Mouse (Mus musculus) heart, postnatal 36 days (tissue): ENCODE measurements around the gene Krt90. TPM values are rescaled to one million over a fixed set of nuclear protein-coding genes. Genes with fewer than 3 reads are reported as not detected.

Experiments used
- DNase-seq, 2 experiments: peaks; one replicate each; pipeline ENCODE4 v3.0.0; 2021 to 2022
- intact Hi-C: fragments of 180-260 bp; cut with DNase I; formaldehyde crosslinking; loops from one replicate; pipeline ENCODE4 v1.15.1; 2025
- total RNA-seq, 2 experiments: library from RNA; stranded (reverse); gene quantifications; 2 replicates each; pipeline ENCODE4 v1.2.3; 2021

Krt90 gene
- total RNA-seq = not detected

DNA sequence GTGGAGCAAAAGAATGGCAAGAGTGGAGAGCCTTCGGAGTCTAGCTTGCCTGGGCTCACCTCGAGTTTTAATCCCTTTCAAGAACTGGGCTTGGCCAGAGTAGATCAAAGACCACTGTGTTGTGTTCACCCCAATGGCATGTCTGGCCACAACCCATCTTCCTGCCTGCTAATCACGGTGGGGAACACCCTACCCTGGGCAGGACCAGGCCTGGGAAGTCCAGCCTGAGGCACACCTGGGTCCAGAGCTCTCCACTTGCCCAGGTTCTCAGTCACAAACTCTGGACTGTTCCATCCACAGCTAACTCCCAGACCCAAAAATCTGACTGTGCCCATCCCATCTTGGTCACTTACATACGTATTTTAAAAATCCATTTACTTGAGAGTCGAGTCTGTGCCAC is at the start of gene Krt90:
Gene Krt90 (minus strand): TSS at position 101 of the 400 bp plus-strand sequence.
- DNase-seq = no peak
- intact Hi-C loops = no loop called here

DNA sequence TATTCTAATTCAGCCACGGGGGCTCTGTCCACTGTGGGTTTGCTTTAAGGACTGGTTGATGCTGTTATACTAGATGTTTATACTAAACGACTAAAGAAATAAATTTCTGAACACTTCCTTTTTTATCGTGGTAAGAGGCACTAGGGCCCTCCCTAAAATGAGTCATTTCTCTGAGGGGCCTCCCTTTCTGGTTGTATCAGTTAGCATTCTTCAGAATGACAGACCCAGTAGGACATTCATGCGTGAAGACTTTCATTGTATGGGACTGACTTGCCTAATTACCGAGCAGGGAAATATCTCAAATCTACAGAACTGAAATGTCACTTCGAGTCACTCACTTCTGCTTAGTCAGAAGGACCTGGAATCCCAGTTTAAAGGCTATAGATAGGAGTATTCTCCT is 36.4 kb upstream of the Krt90 start:
- DNase-seq = no peak
- intact Hi-C loops = no loop called here

DNA sequence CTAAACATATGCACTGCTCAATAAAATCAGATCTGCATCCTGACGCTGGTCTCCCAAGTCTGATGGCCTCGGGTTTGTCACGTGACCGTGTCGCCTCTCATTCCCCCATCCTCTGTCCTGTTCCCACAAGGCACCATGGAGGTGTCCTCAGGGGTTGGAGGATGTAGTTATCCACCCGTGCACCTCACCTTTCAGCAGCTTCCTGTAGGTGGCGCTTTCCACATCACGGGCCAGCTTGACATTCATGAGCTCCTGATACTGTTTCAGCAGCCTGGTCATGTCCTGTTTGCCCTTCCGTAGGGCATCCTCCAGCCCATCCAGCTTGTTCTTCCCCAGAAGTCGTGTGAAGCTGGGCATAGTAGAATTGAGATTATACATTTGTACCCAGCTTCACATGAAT is 25.5 kb upstream of the Krt90 start:
- intact Hi-C loops = no loop called here

DNA sequence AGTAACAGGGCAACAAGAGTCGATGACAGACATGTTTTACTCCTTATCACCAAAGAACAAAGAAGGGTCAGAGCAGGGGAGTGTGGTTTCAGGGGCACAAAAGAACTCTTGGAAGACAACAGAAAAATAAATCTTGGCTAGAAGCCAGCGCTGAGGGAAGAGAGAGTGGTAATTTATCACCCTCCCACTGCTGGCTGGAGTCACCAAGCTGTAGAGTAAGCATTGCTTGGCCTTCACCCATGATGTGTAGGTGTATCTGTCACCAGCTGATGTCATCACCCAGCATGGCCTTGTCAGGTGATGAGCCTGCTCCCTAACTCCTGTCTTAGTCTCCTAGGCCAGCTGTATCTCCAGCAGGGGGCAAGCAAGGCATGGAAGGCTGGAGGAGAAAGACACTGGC is 21.7 kb upstream of the Krt90 start:
- no peak for DNase-seq
- intact Hi-C loops = no loop called here

More for the DNA sequence above, 25.5 kb upstream of the Krt90 start:
- no peak for DNase-seq

DNA sequence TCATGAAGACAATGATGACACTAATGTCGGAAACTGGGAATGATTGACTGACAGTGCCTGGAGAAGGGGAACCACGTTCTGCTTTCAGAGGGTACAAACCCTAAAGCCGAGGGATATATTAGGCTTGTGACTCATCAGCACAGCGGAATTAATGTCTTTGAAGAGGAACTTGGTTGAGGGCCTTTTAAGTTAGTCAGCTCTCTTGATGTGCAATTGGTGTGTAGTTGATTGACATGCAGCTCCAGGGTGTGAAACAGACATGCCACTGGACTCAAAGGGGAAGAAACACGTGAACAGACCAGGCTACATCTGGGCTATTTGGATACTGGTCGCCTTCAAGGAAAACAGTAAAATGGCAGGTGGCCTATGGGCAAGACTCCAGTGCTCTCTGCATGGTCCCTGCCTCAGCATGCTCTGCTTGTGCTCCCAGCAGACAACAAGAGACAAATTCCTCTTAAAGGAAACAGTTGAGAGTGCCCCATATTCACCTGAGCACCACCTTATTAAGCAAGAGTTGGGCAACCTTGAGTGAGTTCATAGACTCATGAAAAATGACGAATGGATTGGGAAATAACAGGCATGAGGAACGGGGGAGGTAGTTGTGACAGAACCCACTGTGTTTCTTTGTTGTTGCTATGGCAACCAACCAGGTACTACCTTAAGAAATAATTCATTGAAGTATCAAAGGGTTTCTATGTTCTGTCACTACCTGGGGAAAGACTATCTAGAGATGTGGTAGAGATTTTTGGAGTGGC is 20.6 kb upstream of the Krt90 start:
- intact Hi-C loops = no loop called here
- DNase-seq = no peak

DNA sequence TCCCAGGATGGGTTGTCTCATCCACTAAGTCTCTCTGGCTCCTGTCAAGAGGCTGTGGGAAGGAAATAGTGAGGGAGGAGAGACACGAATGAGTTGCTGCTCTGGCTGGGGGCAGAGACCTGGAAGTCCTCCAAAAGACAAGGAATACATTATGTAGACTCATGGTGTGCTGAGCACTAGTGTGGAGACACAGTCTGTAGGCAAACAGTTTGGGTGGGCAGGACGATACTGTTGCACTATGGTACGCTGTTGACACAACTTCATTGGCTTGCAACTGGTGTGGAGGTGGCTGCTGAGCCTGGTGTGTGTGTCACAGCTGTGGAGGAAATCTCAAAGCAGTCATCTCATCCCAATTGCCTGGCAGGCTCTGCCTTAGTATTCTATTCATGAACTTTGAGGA is 19.0 kb upstream of the Krt90 start:
- no peak for DNase-seq
- intact Hi-C loops = no loop called here

DNA sequence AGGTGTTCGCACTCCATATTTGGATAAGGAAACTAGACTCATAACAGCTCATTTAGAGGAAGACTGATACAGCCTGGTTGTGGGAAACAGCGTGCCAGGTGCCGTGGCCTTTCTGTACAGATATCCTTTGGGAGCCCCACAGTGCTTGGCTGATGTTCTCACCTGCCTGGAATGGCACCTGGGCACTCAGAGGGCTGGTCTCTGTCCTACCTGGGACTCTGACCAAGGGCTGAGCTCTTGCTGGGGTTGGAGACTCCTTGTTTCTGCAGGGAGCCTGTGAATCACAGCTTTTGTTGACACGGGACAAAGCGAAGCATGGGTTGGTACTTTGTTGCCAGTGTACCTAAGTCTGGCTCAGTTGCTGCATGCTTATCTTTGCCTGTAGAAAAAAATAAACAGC is 12.8 kb upstream of the Krt90 start:
- DNase-seq = no peak

DNA sequence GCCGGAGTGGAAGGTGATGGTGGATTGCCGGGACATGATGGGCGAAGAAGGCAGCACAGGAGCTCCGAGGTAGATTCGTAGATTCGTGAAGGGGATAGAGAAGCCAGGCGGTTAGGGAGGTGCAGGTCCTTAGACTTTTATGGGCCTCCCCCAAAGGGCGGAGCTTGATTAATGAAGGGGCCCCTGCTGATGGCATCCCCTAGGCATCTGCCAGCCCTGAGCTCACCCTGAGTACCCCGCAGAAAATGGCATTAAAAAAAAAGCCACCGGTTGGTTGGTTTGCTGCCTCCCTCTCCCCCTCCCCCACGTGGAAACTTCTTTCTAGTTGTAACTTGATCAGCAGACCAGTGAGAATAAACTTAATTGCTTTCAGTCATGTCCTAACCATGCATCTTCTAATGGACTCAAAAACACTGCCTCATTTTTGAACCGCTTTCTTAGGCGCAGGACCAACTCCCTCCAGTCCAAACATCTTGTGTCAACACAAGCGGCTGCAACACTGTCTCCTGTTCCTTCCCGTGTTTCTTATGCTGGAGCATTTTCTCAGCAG is 11.1 kb upstream of the Krt90 start, which contains the start of gene Krt75:
Gene Krt75 (minus strand): TSS at position 109 of the 550 bp plus-strand sequence.
- no peak for DNase-seq
- intact Hi-C loops = no loop called here

More for the DNA sequence above, 12.8 kb upstream of the Krt90 start:
- intact Hi-C loops = no loop called here

DNA sequence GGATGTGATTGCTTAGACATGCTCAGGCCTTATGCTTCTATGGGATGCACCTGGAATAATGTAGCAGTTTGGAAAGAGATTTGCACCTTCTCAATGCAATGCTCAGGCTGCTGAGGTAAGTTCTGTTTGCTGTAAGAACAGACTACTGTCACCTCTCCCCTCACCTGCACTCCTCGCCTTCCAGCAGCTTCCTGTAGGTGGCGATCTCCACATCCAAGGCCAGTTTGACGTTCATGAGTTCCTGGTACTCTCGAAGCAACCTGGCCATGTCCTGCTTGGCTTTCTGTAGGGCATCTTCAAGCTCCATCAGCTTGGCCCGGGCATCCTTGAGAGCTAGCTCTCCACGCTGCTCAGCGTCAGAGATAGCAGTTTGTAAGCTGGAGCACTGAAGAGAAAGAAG is 5.0 kb upstream of the Krt90 start:
- intact Hi-C loops = no loop called here
- no peak for DNase-seq

DNA sequence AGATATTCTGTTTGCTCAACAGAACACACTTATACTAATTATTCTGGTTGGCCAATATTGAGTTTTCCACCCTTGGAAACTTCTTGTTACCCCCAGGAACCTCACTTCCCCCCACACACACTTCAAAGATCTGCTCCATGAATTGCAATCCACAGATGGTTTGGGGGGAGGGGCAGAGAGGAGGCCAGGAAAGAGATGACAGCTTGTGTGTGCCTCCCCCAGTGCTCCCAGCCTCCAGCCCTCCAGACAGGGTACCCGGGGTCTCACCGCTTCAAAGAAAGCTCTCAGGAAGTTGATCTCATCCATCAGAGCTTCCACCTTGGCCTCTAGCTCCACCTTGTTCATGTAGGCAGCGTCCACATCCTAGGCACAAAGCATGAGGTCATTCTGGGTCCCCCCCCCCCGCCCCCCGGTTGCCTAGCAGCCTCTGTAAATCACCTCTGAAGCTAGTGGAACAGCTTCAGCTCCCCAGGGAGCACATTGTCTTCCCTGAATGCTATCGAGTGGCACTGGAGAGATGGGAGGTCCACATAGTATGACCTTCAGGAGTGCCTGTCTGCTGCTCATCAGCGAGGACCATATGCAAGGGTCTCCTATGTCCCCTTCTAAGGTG is 4.6 kb downstream of the Krt90 start:
- intact Hi-C loops = no loop called here
- no peak for DNase-seq

DNA sequence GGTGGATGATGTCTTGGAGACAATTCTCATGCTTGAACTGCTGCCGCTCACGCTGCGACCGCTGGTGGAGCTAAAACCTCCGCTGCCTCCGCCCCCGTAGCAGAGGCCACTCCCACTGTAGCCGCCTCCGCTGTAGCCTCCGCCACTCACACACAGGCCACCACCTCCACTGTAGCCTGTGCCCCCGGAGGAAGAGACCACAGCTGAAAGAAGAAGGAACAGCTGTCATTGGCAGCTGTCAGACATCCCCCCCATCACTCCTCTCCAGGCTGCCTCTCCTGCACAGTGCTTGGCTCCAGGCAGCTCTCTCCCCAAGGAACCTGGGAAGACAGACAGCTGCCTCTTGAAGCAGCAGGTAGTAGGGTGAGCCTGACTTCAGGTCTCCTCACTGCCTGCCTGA is 9.6 kb downstream of the Krt90 start:
- peak; percentile 3 to 15 for DNase-seq
- intact Hi-C loops = no loop called here

DNA sequence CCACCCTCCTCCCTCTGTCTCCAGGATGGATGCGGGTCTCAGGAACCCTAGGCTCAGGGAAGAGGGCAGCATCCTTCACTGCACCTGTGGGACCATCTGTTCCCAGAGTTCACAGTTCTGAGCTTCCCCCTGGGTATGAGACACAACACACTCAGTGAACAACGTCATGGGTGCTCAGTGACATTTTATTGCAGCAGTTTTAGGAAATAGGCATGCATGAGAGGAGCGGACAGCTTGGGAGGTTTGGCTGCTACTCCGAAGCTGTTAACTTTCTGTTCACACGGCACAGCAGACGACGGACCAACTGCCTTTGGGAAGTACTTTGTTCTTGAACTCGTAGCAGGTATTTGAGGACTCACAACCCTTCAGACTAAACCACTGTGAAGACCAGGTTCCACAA is 10.6 kb downstream of the Krt90 start:
- DNase-seq = no peak
- intact Hi-C loops = no loop called here

DNA sequence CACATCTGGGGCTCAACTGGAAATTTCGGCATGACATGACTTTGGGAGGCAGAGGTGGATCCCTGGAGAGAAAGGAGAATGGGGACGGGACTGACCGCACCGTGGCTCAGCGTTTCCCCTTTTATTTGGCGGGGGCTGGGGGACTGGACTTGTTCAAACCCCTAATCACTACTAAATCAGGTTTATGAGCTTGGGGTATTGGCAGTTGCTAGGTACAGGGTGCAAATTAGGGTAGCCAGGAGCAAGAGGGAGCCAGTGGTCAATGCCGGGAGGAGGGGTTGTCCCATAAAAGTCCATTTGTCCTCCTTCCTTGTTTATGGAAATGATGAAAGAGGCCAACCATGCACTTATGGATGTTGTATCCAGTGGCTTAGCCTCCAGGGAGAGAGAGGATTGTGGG is 12.2 kb downstream of the Krt90 start, which contains the start of gene Krt82:
Gene Krt82 (minus strand): TSS at position 101 of the 400 bp plus-strand sequence.
- DNase-seq = no peak
- intact Hi-C loops = no loop called here

DNA sequence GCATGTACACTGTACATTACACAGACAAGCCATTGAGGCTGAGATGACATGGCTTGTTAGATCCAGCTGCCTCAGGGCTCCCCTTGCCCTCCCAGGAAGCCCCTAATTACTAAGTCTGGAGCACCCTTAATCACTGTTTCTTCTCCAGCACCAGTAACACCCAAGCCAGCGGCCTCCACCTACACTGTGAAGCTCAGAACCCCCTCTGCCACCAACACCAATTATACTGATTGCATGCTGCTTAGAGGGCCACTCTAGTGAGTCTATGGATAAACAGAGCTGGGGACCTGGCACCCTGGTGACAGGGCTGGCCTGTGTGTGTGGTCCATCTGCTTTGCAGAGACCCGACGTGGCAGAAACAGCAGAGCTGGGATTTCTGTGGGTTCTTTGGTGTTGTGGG is 18.3 kb downstream of the Krt90 start:
- intact Hi-C loops = no loop called here
- no peak for DNase-seq

DNA sequence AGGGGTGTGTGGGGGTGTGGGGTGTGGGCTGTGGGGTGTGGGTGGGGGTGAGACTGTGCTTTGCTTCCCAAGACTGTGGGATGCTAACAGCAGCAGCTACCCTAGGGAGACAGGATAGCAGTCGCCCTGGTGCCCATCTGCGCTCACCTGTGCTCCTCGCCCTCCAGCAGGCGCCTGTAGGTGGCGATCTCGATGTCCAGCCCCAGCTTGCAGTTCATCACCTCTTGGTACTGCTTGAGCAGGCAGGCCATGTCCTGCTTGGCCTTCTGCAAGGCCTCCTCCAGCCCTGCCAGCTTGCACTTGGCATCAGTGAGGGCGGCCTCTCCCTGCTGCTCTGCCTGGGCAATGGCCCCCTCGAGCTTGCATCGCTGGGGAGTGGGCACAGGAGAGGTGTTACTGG is 20.2 kb downstream of the Krt90 start:
- intact Hi-C loops = no loop called here
- DNase-seq = no peak

DNA sequence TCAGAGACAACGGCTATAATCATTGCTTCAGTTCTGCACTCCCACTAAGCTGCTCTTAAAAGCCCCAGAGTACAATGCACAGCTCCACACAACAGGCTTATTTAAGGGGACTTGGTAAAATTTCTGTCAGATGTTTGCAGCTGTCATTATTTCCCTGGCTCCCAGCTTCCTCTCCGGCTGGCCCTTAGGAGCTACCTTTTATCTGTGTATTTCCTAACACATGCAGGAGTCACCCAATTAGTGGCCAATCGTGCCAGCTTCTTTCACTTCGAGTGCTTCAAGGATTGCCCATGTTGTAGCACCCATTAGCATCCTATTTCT is 24.2 kb downstream of the Krt90 start:
- intact Hi-C loops = loop anchor here (5.0 kb wide), 1 partner anchor 234 kb away; no protein-coding TSS in a partner anchor
- no peak for DNase-seq

DNA sequence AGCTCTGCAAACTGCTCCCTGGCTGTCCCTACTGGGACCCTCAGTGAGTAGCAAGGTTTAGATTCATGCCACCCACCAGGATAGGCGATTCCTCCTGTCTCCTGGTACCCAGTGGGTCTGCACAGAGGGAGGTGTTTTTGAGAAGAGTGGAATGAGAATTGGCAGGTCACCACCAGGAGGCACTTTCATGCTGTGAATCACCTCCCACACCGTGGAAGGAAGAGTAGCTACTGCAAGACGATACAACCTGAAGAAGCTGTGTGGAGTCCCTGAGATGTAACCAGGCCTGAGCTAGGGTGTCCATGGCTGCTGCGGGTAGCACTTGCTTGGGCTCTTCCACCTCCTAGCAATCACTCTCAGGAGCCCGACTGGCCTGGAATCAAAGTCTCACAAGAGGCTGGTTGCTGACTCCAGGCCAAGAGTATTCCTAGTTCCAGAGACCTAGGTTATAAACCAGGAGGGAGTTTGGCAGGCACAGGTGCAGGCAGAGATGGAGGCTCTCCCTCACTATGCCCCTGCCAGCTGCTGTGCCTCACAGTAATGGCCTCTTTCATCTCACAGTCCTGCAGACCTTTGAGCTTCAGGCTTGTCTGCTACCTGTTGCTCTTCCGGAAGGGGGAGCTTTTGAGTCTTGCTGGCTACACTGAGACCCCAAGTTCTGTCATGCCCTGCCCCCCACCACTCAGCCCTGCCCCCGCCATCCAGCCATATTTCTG is 24.7 kb downstream of the Krt90 start:
- DNase-seq = no peak
- intact Hi-C loops = loop anchor here (5.0 kb wide), 1 partner anchor 234 kb away; no protein-coding TSS in a partner anchor

DNA sequence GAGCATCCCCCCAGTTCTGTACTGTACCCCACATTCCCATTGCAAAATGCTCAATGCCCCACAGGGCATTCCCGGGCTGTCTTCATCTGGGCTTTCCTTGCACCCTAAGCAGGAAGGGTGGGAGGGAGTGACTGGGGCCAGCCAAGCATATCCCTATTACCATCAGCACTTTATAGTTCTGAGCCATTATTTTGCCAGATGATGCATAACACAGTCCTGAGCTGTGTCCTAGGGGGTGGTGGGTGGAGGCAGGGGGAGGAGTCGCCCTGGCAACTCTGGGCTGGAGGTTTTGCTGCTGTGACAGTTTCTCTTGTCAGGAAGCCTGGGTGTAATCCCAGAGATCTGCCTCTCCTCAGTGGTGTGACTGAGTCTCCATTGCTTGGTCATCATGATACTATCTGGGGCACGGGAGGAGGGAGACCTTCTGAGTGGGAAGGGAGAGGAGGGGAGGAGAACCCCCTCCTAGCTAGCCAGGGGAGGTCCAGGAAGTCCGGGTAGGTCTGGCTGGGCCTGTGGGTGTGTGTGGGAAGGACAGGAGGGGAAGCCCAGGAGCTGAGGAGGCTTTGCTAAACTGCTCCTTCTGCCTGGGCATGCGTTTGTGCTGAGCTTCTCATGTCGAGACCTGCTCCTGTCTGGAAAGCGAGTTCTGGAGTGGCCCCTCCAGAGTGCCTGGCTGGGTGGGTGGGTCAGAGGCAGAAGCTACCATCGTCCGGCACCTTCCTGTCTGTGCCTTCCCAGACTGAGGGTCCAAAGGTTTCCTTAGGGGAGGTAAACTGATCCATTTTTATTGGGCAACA is 26.5 kb downstream of the Krt90 start:
- intact Hi-C loops = loop anchor here (5.0 kb wide), 1 partner anchor 236 kb away; no protein-coding TSS in a partner anchor
- DNase-seq = no peak

DNA sequence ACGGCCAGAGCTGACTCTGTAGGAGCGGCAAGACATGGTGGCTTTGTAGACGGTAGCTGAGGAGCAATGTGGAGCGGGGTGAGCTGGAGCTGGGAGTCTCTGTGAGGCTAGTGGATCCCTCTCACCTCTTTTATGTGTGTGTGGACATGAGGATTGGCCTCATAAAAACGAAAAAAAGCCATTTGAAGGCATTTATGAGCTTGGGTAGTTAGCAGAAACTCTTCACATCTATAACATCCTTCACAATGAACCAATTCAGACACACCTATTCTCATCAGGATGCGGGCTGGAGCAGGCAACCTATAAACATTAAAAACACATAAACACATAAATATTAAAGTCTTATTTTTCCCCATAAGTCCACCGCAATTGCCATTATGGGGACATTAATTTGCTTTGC is 30.0 kb downstream of the Krt90 start, which contains the start of gene Krt84:
Gene Krt84 (minus strand): TSS at position 101 of the 400 bp plus-strand sequence.
- intact Hi-C loops = no loop called here
- DNase-seq = no peak

DNA sequence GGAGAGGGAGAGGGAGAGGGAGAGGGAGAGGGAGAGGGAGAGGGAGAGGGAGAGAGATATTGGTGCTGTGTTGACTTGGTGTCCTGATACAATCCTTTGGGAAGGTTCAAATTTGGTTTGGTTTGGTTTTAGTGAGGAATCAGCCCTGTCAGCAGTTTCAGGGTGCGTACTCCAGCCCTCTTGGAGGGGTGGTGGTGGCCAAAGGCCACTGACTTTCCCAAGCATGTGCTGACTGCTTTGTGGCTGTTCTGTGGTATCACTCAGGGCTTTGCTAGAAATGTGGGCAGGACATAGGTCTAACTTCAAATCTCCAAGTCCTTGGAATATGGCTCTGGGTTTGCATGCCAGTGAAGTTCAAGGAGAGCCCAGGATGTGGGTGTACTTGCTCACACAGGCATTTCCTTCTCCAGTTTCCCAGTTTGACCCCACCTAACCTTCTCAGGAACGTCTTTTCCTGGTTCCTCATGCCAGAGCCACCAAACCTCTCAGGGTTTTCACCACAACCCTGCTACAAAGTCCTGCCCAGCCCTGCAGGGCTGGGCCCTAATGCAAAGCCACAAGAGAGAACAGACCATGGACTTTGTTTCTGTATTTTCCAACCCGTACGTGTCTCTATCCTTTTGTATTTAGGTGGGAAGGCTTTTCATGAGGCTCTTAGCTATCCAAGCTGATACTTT is 40.1 kb downstream of the Krt90 start:
- DNase-seq = no peak
- intact Hi-C loops = no loop called here
